Mouse (Mus musculus) spleen, adult 2 months (tissue): ENCODE measurements around the gene Gm20441. TPM values are rescaled to one million over a fixed set of nuclear protein-coding genes. Genes with fewer than 3 reads are reported as not detected.

ENCODE experiments used
- DNase-seq, 2 experiments: peaks; one replicate each; pipeline versions ENCODE4 v3.0.0 to v3.0.0-alpha.2; 2012 to 2021; ENCODE audit warnings: low spot score in 2 of 2, low read depth in 1 of 2
- H3K27ac ChIP-seq: fragments of 200-500 bp; 2 replicates; pipeline ENCODE4 v1.5.1; 2012; ENCODE audit warnings: low read length, inconsistent platforms; ENCODE audit not compliant: insufficient read depth
- H3K27me3 ChIP-seq: fragments of 200-500 bp; 2 replicates; pipeline ENCODE4 v1.6.1; 2012; ENCODE audit warnings: mild to moderate bottlenecking, moderate library complexity, low read length, inconsistent platforms; ENCODE audit not compliant: control insufficient read depth, insufficient read depth
- H3K36me3 ChIP-seq: fragments of 200-500 bp; 2 replicates; pipeline ENCODE4 v1.6.1; 2012; ENCODE audit warnings: mild to moderate bottlenecking, low read length, inconsistent platforms; ENCODE audit not compliant: control insufficient read depth, insufficient read depth
- H3K4me1 ChIP-seq: fragments of 200-500 bp; 2 replicates; pipeline ENCODE4 v1.6.1; 2011; ENCODE audit warnings: inconsistent platforms; ENCODE audit not compliant: control insufficient read depth, insufficient read depth, insufficient read length
- H3K4me3 ChIP-seq: fragments of 200-500 bp; 2 replicates; pipeline ENCODE4 v1.5.1; 2011; ENCODE audit warnings: mild to moderate bottlenecking, inconsistent platforms; ENCODE audit not compliant: insufficient read depth, insufficient read length; ENCODE audit errors: extremely low read depth
- CTCF ChIP-seq: fragments of 200-500 bp; IDR thresholded peaks from 2 replicates; pipeline ENCODE4 v1.5.1; 2011; ENCODE audit warnings: mild to moderate bottlenecking, inconsistent platforms; ENCODE audit not compliant: insufficient read depth, insufficient read length, insufficient replicate concordance; ENCODE audit errors: extremely low read depth
- POLR2A ChIP-seq: fragments of 200-500 bp; IDR thresholded peaks from 2 replicates; pipeline ENCODE4 v1.6.1; 2011; ENCODE audit warnings: low read depth, low read length, inconsistent platforms
- WGBS: fragments of 180-500 bp; shearing (Covaris S2); methylation state at CpG from one replicate; pipeline ENCODE4 v1.1.7; 2018; 5-methylcytosine and 5-hydroxymethylcytosine counted together
- polyA plus RNA-seq: library from polyadenylated mRNA; depleted of rRNA; stranded (reverse); fragments of >200 nt; gene quantifications from 2 replicates; pipeline ENCODE4 v1.2.3, GENCODE M21; 2012

Gene Gm20441
- polyA plus RNA-seq, 1 experiment, result not detected

DNA sequence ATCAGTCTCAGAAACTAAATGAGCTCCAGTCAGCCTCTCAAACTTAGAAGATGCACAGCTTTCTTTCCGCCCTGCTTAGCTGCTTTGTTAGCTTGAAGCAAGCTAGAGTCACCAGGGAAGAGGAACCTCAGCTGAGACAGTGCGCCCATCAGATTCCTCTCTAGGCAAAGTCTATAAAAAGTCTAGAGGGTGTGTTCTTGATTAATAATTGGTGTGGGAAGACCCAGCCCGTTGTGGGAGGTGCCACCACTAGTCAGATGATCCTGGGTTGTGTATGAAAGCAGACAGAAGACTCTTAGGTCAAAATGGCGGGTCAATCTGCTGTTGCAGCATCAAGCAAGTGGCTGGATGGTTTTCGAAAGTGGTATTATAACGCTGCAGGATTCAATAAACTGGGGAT, 13.9 kb downstream of the Gm20441 start:
- no peak overlapping the region for H3K4me3 ChIP-seq
- no peak overlapping the region for H3K27ac ChIP-seq
- WGBS, result 81% methylated on average over 6 of the region's 6 CpGs
- no peaks in the 10 kb centered on the region for H3K36me3 ChIP-seq
- no peaks in the 10 kb centered on the region for H3K27me3 ChIP-seq
- DNase-seq, result no peak
- H3K4me1 ChIP-seq, result no peaks in the 10 kb centered on the region
- TF ChIP-seq POLR2A, result no peak
- TF ChIP-seq CTCF, result no peak

DNA sequence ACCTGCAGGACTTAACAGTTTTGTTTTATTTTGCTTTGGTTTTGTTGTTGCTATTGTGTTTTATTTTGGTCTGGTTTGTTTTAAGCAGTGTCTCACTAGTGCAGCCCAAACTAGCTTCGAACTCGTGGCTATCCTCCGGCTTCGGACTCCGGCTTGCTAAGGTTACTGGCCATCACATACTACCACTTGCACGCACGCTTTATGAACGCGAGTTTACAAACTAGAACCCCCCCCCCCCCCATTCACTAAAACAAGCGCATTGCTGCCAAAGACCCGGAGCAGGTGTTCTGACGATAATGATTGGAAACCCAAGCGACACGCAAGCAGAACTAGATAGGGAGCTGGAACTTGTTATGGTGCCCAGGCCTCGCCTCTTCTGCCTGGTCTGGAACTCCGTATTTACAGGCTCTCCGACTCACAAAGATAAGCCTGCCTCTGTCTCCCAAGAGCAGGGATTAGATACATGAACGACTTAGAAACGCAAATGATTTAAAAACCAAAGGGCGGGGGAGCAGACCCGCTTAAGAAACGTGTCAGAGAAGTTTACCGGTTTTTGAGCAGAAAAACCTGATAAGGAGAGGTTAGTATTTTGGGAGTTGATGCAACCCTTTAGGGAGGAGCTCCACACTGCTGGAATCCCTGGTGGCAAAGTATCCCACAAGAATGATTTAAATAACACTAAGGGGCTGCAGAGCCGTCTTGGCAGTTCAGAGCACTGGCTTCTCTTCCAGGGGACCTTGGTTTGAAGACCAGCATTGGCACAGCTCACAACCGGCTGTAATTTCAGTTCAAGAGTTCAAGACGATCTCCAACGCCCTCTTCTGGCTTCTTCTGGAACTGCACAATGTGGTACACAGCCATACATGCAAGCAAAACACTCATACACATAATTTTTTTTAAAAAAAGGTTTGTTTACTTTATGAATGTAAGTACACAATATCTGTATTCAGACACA, 16.0 kb downstream of the Gm20441 start:
- TF ChIP-seq POLR2A (no peak), CTCF (peak; percentile 36; the same call in 1 of the 2 replicates)
- Histone ChIP-seq H3K4me3 (peak overlapping the region; percentile 64), H3K27me3 (no peaks in the 10 kb centered on the region), H3K36me3 (peaks cover 1% of the 10 kb centered on the region; the same call in 1 of the 2 replicates), H3K27ac (peak overlapping the region; percentile 34; the same call in 1 of the 2 replicates), H3K4me1 (no peaks in the 10 kb centered on the region)
- under 1% methylated on average over 27 of the region's 27 CpGs for WGBS
- peak; percentile 60 to 76 for DNase-seq

DNA sequence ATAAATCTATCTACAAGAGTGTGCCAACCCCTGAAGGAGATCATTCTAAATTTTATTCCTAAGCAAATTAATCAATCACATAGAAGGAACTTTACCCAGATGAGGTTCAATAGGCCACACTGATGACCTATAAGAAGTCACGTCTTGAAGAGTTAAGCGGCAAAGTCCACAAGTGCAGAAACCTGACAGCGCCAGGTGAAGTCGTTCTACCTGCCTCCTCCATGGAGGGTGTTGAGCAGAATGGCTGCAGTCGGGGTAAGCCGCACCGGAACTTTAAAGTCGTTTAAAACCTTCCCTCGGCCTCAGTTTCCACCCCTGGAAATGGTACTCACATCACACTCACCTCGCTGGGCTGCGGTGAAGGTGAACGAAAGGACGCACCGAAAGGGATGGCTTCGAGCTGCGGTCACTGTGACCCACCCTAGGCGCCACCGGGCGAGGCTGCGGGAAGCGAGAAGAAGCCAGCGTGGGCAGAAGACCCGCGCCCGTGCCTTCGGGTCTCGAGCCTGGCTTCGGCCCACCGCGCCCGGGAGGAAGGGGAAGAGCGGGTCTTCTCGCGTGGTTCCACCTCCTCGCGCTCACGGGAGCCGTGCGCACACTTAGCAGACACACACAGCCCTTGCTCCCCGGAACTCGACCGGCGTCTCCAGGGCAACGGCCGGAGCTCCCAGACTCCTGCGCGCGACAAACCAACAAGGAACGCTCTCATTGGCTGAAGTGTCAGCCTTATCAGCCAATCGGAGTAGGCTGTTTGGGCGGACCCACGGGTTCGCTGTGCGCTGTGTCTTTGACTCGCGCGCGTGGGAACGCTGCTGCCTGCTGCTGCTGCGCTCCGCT, 16.9 kb downstream of the Gm20441 start, which contains the start of gene Cabin1:
Gene Cabin1 (minus strand): TSS at position 660 of the 837 bp plus-strand sequence.
- H3K27me3 ChIP-seq, result no peaks in the 10 kb centered on the region
- H3K27ac ChIP-seq, result peak within 1 kb of the TSS; percentile 71
- peak within 1 kb of the TSS; percentile 64 for H3K4me3 ChIP-seq
- H3K4me1 ChIP-seq, result no peaks in the 10 kb centered on the region
- peaks cover 3% of the 10 kb centered on the region; the same call in 1 of the 2 replicates for H3K36me3 ChIP-seq
- TF ChIP-seq POLR2A, result peak; percentile 1
- TF ChIP-seq CTCF, result no peak
- peak; percentile 96 to 97 for DNase-seq
- WGBS, result under 1% methylated on average over 61 of the region's 61 CpGs

DNA sequence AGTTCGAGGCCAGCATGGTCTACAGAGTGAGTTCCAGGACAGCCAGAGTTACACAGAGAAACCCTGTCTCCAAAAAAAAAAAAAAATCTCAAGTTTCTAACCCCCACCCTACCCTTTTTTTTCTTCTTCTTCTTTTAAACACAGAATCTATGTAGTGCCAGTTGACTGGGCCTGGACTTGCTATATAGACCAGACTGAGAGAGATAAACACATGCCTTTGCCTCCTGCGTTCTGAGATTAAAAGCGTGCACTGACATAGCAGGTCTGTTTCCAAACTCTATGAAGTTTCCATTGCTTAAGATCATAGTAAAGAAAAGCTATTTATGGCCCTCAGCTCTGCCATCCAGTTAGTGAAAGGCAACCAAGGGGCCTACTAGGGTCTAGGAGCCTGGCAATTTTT, 18.3 kb downstream of the Gm20441 start:
- no peak overlapping the region for H3K27ac ChIP-seq
- 78% methylated on average over 3 of the region's 3 CpGs for WGBS
- no peak overlapping the region for H3K4me3 ChIP-seq
- no peak for DNase-seq
- no peaks in the 10 kb centered on the region for H3K4me1 ChIP-seq
- no peaks in the 10 kb centered on the region for H3K27me3 ChIP-seq
- peaks cover 5% of the 10 kb centered on the region; the same call in 1 of the 2 replicates for H3K36me3 ChIP-seq
- TF ChIP-seq CTCF (no peak), POLR2A (no peak)

DNA sequence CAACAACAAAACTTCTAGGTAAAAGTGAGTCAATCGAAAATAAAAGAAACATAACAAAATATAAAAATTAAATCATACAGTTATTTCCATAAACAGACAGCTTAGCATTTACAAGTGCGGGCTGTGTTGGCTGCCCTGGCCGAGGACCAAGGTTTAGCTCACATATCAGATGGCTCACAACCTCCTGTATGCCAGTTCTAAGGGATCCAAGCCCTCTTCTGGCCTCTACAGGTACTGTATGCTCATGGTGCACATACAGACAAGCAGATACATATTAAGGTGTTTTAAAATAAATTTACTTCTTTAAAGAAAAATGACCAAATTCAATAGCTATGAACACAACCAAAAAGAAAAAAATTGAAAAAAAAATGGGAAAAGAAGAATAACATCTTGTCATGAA, 20.4 kb downstream of the Gm20441 start:
- Histone ChIP-seq H3K36me3 (peaks cover 5% of the 10 kb centered on the region; the same call in 1 of the 2 replicates), H3K27ac (no peak overlapping the region), H3K27me3 (no peaks in the 10 kb centered on the region), H3K4me3 (no peak overlapping the region), H3K4me1 (no peaks in the 10 kb centered on the region)
- TF ChIP-seq CTCF (no peak), POLR2A (no peak)
- 98% methylated on average over 3 of the region's 3 CpGs for WGBS
- DNase-seq, result no peak

DNA sequence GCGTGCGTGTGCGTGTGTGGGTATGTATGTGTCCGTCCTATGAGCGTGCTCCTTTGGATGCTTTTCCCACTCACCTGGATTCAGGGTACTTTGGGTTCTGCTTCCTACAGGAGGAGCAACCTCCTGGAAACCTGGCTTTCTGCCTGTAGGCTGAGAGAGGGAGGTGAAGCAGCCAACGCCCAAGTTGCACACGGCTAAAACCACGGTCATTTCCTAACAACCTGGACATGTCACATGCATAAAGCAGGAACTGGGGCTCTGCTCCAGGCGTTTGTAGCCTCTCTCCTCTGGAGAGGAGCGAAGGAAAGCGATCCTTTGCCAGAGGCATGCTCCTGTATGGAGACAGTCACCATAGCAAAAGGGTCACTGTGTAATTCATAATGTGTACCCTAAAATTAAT, 24.0 kb downstream of the Gm20441 start:
- no peak for DNase-seq
- no peak overlapping the region for H3K4me3 ChIP-seq
- no peak overlapping the region for H3K27ac ChIP-seq
- 91% methylated on average over 11 of the region's 11 CpGs for WGBS
- H3K36me3 ChIP-seq, result peaks cover 31% of the 10 kb centered on the region
- no peaks in the 10 kb centered on the region for H3K27me3 ChIP-seq
- no peak for TF ChIP-seq CTCF
- TF ChIP-seq POLR2A, result no peak
- H3K4me1 ChIP-seq, result no peaks in the 10 kb centered on the region

DNA sequence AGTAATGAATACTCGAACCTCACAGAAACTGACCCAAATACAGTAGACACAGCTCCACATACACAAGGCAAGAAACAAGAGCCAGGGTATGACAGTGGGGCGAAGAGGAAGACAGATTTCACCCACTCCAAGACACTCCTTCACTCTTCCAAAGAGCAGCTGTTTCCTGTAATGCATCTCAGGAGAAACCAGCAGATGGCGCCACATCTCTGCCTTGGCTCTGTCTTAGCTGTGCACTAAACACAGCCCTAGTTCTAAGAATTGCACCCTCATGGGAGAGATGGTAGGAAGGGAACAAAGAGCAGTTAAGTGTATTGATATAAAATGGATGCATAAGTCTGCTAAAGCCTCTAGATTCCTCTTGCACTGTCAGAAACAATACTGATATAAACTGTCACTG, 36.7 kb downstream of the Gm20441 start:
- Histone ChIP-seq H3K27ac (no peak overlapping the region), H3K36me3 (peaks cover 37% of the 10 kb centered on the region), H3K4me3 (no peak overlapping the region), H3K27me3 (no peaks in the 10 kb centered on the region), H3K4me1 (no peaks in the 10 kb centered on the region)
- peak; percentile 52 to 71 for DNase-seq
- WGBS, result 49% methylated on average over 3 of the region's 3 CpGs
- TF ChIP-seq CTCF (peak; percentile 88; the same call in 1 of the 2 replicates), POLR2A (no peak)
